Mouse (Mus musculus) lung, embryonic 15.5 days (tissue): Measurements from ENCODE around the gene Cnnm2. TPM values are rescaled to one million over a fixed set of nuclear protein-coding genes. Genes with fewer than 3 reads are reported as not detected.
"Not testable (repeated sequence)": the region's sequence is repeated elsewhere in the genome, so short reads cannot be mapped to it uniquely, and the experiment has no call there.

Experiments
- ATAC-seq: fragments of 200-750 bp; cut with Nextera tagmentation; 2 replicates; pipeline ENCODE4 v1.8.0; 2017; ENCODE audit warnings: moderate number of reproducible peaks, borderline replicate concordance; ENCODE audit not compliant: low FRiP score, low TSS enrichment; ENCODE audit errors: extremely low read depth
- H3K27ac ChIP-seq: fragments of 300-500 bp; sonication (generic); 2 replicates; pipeline ENCODE4 v1.5.1; 2015; ENCODE audit warnings: moderate library complexity, mild to moderate bottlenecking, inconsistent platforms
- H3K27me3 ChIP-seq: fragments of 300-500 bp; sonication (generic); 2 replicates; pipeline ENCODE4 v1.6.1; 2015; ENCODE audit warnings: inconsistent platforms
- H3K36me3 ChIP-seq: fragments of 300-500 bp; sonication (generic); 2 replicates; pipeline ENCODE4 v1.6.1; 2015; ENCODE audit warnings: inconsistent platforms
- H3K4me1 ChIP-seq: fragments of 300-500 bp; sonication (generic); 2 replicates; pipeline ENCODE4 v1.6.1; 2015; ENCODE audit warnings: inconsistent platforms
- H3K4me2 ChIP-seq: fragments of 300-500 bp; sonication (generic); 2 replicates; pipeline ENCODE4 v1.6.1; 2015; ENCODE audit warnings: inconsistent platforms, mild to moderate bottlenecking, moderate library complexity
- H3K4me3 ChIP-seq: fragments of 300-500 bp; sonication (generic); 2 replicates; pipeline ENCODE4 v1.5.1; 2015; ENCODE audit warnings: mild to moderate bottlenecking, inconsistent platforms
- H3K9ac ChIP-seq: fragments of 300-500 bp; sonication (generic); 2 replicates; pipeline ENCODE4 v1.6.1; 2015; ENCODE audit warnings: inconsistent platforms
- H3K9me3 ChIP-seq: fragments of 300-500 bp; sonication (generic); 2 replicates; pipeline ENCODE4 v1.6.1; 2016; ENCODE audit warnings: inconsistent platforms
- WGBS: fragments of 180-500 bp; shearing (Covaris S2); methylation state at CpG from one replicate; pipeline ENCODE4 v1.1.7; 2015; 5-methylcytosine and 5-hydroxymethylcytosine counted together
- polyA plus RNA-seq: library from polyadenylated mRNA; unstranded; fragments of >200 nt; fragmentation: Nextera tagmentation; extraction: Ambion mirVana; gene quantifications from 2 replicates; pipeline ENCODE4 v1.2.1, GENCODE M21; 2015

Gene Cnnm2
- 3.3 and 3.5 TPM in 2 replicates for polyA plus RNA-seq

DNA sequence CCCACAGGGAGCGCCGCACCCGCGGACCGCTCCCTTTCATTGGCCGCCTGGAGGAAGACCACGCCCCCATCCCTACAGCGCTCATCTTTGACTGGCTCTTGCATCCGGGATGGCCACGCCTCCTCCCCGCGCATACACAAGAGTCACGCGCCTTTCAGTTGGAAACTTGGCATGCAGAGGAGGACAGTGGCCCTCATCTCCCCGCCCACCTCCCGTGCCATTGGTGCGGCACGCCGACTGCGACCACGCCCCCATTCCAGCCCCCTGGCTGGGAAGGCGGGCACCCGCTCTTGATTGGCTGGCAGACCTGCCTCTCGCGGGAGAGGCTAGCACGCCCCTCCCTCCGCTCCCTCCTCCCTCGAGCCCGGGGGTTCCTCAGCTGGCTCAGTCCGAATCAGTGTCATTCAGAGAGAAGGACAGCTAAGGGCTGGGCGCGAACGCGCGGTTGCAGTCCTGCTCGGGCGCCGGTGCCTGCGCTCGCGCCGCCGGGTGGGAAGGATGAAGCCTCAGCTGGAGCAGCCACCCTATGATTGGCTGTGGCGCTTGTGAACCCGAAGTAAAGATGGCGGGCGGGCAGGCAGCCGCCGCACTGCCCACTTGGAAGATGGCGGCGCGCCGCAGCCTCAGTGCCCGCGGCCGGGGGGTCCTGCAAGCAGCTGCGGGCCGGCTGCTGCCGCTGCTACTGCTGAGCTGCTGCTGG lies at the start of gene Cnnm2:
TSS of gene Cnnm2 (plus strand) at position 350 of the 700 bp plus-strand sequence.
- H3K4me1 ChIP-seq, result peaks cover 18% of the 10 kb centered on the region
- H3K27me3 ChIP-seq, result peaks cover 33% of the 10 kb centered on the region
- ATAC-seq, result peak; percentile 96
- no peaks in the 10 kb centered on the region for H3K36me3 ChIP-seq
- peak within 1 kb of the TSS; percentile 88 for H3K4me3 ChIP-seq
- no peak within 1 kb of the TSS for H3K27ac ChIP-seq
- H3K4me2 ChIP-seq, result peak within 1 kb of the TSS; percentile 97
- peak within 1 kb of the TSS; percentile 67 for H3K9ac ChIP-seq
- H3K9me3 ChIP-seq, result no peaks in the 10 kb centered on the region
- 0% methylated on average over 59 of the region's 59 CpGs for WGBS

- ATAC-seq, result no peak
- Histone ChIP-seq H3K4me3 (no peak overlapping the region), H3K27me3 (no peaks in the 10 kb centered on the region), H3K36me3 (peaks cover 5% of the 10 kb centered on the region; the same call in 1 of the 2 replicates), H3K4me2 (no peak overlapping the region), H3K9ac (no peak overlapping the region), H3K27ac (no peak overlapping the region), H3K9me3 (no peaks in the 10 kb centered on the region; the same call in 1 of the 2 replicates), H3K4me1 (no peaks in the 10 kb centered on the region)
- WGBS, result 67% methylated on average over 8 of the region's 8 CpGs
Measured at GRCm38 (mm10) chr19:46714234-46714633, 47.2 kb upstream of the Cnnm2 start.

DNA sequence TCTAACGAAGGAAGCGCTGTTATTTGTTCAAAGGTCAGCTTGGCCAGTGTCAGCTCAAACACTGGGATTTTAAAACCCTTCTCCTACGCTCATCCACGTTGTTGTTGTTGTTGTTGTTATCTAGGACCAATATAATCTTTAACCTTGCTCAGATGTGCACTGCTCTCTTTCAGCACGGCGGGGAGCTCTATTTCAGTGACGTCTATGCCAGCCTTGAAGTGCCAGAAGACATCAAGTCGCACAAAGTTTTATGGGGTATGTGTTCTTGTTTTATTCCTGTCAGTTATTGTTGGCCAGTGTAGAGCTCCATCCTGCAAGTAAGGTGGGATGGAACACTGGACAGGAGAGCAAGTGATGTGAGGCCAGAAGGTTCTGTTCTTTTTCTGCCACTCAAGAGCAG lies 46.4 kb upstream of the Cnnm2 start:
- peaks cover 5% of the 10 kb centered on the region; the same call in 1 of the 2 replicates for H3K36me3 ChIP-seq
- no peaks in the 10 kb centered on the region for H3K4me1 ChIP-seq
- no peaks in the 10 kb centered on the region; the same call in 1 of the 2 replicates for H3K9me3 ChIP-seq
- no peaks in the 10 kb centered on the region for H3K27me3 ChIP-seq
- H3K9ac ChIP-seq, result no peak overlapping the region
- no peak for ATAC-seq
- H3K4me2 ChIP-seq, result no peak overlapping the region
- WGBS, result 86% methylated on average over 8 of the region's 8 CpGs
- no peak overlapping the region for H3K27ac ChIP-seq
- H3K4me3 ChIP-seq, result no peak overlapping the region

- Histone ChIP-seq H3K27me3 (no peaks in the 10 kb centered on the region), H3K9ac (no peak overlapping the region), H3K4me3 (no peak overlapping the region), H3K9me3 (no peaks in the 10 kb centered on the region; the same call in 1 of the 2 replicates), H3K4me1 (no peaks in the 10 kb centered on the region), H3K27ac (no peak overlapping the region), H3K4me2 (no peak overlapping the region), H3K36me3 (peaks cover 5% of the 10 kb centered on the region; the same call in 1 of the 2 replicates)
- 77% methylated on average over 4 of the region's 4 CpGs for WGBS
- ATAC-seq, result no peak
Measured at GRCm38 (mm10) chr19:46718150-46718549, 43.2 kb upstream of the Cnnm2 start.

DNA sequence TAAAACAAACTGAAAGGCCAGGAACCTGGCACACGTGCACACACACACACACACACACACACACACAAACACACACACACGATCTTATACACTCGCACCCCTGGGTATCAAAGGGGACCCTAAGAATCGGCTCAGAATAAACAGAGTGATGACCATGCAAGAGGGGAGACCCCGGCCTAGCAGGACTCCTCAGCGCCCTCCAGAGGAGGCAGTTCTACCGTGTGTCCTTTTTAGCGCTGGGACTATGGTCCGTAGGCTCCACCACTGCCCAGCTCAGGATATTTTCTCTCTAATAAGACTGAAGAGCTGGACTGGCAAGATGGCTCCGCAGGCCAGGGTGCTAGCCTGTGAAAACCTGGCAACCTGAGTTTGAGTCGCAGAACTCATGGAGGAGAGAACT lies 37.0 kb upstream of the Cnnm2 start:
- Histone ChIP-seq H3K27ac (no peak overlapping the region), H3K4me2 (no peak overlapping the region), H3K9ac (no peak overlapping the region), H3K36me3 (no peaks in the 10 kb centered on the region), H3K4me3 (no peak overlapping the region), H3K27me3 (no peaks in the 10 kb centered on the region), H3K9me3 (no peaks in the 10 kb centered on the region), H3K4me1 (no peaks in the 10 kb centered on the region)
- no peak for ATAC-seq
- WGBS, result 59% methylated on average over 11 of the region's 11 CpGs

- Histone ChIP-seq H3K4me3 (no peak overlapping the region), H3K27ac (no peak overlapping the region), H3K4me1 (no peaks in the 10 kb centered on the region), H3K9ac (no peak overlapping the region), H3K4me2 (no peak overlapping the region), H3K36me3 (no peaks in the 10 kb centered on the region), H3K27me3 (no peaks in the 10 kb centered on the region), H3K9me3 (no peaks in the 10 kb centered on the region)
- WGBS, result 93% methylated on average over 8 of the region's 8 CpGs
- ATAC-seq, result no peak
Measured at GRCm38 (mm10) chr19:46726142-46726541, 35.3 kb upstream of the Cnnm2 start.

DNA sequence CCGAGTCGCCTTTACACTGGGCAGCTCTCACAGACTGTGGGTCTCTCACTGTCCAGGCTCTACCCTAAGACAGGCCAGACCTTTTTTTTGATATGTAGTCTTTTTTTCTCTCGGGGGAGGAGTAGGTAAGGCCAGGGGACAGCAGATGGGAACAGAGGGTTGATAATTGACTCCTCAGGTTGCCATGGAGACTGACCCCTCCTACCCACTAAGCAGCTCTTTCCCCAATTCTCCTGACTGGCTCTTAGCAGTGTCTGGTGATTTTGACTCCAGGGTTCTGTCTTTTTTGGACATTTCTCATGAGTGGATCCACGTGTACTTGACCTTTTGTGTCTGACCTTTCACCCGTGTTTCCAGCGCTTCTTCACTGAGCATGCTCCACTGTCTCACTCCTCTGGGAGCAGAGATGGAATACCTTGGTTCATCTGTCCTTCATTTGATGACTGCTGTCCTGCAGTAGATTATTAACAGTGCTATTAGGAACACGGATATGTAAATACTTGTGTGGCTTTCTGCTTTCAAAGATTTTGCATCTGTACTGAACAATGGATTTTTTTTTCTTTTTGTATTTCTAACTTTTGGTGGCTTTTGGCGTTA lies 34.2 kb upstream of the Cnnm2 start:
- no peak overlapping the region for H3K4me3 ChIP-seq
- 51% methylated on average over 8 of the region's 8 CpGs for WGBS
- no peak overlapping the region for H3K4me2 ChIP-seq
- H3K9me3 ChIP-seq, result no peaks in the 10 kb centered on the region
- no peak overlapping the region for H3K9ac ChIP-seq
- ATAC-seq, result no peak
- no peak overlapping the region for H3K27ac ChIP-seq
- no peaks in the 10 kb centered on the region for H3K27me3 ChIP-seq
- no peaks in the 10 kb centered on the region for H3K36me3 ChIP-seq
- no peaks in the 10 kb centered on the region for H3K4me1 ChIP-seq

DNA sequence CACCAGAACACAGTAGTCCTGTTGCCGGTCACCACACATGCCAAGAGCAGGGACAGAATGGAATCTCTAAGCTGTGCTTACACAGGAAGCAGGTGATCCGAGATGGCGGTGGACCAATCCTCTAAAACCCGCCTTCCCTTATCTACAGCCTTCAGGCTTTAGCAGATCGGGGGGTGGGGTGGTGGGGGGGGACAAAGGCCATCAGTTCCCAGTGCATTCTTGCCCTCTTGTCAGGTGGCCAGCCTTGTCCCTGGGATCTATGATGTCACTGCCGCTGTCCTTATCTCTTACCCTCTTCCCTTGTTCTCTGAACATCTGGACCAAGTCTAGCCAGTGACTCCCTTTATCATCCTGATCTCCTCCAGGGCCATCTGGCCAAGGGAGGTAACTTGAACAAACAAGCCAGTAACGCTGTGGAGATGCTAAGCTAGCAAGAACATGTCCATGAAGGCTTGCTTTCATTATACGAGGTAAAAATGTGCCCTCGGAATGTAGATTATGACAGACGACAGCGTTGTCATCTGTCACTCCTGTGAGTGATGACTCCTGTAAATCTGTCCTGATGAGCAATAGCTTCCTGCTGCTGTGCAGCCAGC lies 33.4 kb upstream of the Cnnm2 start:
- H3K4me3 ChIP-seq, result no peak overlapping the region
- no peak overlapping the region for H3K27ac ChIP-seq
- WGBS, result 34% methylated on average over 11 of the region's 11 CpGs
- no peak overlapping the region for H3K4me2 ChIP-seq
- no peaks in the 10 kb centered on the region for H3K4me1 ChIP-seq
- ATAC-seq, result no peak
- H3K9me3 ChIP-seq, result no peaks in the 10 kb centered on the region
- no peaks in the 10 kb centered on the region for H3K36me3 ChIP-seq
- no peak overlapping the region for H3K9ac ChIP-seq
- no peaks in the 10 kb centered on the region for H3K27me3 ChIP-seq

DNA sequence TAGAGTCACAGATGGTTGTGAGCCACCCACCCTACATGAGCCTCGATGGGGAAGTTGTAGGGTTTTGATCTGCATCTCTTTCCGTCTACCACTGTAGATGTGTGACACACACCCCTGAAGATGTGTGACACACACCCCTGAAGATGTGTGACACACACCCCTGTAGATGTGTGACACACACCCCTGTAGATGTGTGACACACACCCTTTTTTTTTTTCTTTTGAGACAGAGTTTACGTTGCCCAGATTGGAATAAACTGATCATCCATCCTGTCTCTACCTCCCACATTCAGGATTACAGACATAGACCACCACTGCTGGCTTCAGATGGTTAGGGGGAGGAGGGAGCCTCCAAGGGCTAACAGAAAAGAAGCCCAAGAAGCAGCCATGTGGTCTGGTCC lies 32.5 kb upstream of the Cnnm2 start:
- 71% methylated on average over 3 of the region's 3 CpGs for WGBS
- no peak for ATAC-seq
- H3K9ac ChIP-seq, result no peak overlapping the region
- H3K4me1 ChIP-seq, result no peaks in the 10 kb centered on the region
- H3K9me3 ChIP-seq, result no peaks in the 10 kb centered on the region
- H3K4me3 ChIP-seq, result no peak overlapping the region
- no peaks in the 10 kb centered on the region for H3K36me3 ChIP-seq
- no peaks in the 10 kb centered on the region for H3K27me3 ChIP-seq
- no peak overlapping the region for H3K27ac ChIP-seq
- H3K4me2 ChIP-seq, result no peak overlapping the region

- Histone ChIP-seq H3K9me3 (no peaks in the 10 kb centered on the region), H3K4me2 (no peak overlapping the region), H3K36me3 (no peaks in the 10 kb centered on the region), H3K9ac (no peak overlapping the region), H3K27me3 (no peaks in the 10 kb centered on the region), H3K27ac (no peak overlapping the region), H3K4me1 (no peaks in the 10 kb centered on the region), H3K4me3 (no peak overlapping the region)
- no peak for ATAC-seq
- WGBS, result 80% methylated on average over 10 of the region's 10 CpGs
Measured at GRCm38 (mm10) chr19:46731351-46731750, 30.0 kb upstream of the Cnnm2 start.

GRCm38 (mm10) chr19:46732673-46733072 lies 28.7 kb upstream of the Cnnm2 start:
- not testable (repeated sequence) for H3K4me2 ChIP-seq, H3K9ac ChIP-seq, H3K4me3 ChIP-seq, H3K27ac ChIP-seq, ATAC-seq, H3K36me3 ChIP-seq, H3K4me1 ChIP-seq, H3K27me3 ChIP-seq, H3K9me3 ChIP-seq
- 87% methylated on average over 5 of the region's 5 CpGs for WGBS

DNA sequence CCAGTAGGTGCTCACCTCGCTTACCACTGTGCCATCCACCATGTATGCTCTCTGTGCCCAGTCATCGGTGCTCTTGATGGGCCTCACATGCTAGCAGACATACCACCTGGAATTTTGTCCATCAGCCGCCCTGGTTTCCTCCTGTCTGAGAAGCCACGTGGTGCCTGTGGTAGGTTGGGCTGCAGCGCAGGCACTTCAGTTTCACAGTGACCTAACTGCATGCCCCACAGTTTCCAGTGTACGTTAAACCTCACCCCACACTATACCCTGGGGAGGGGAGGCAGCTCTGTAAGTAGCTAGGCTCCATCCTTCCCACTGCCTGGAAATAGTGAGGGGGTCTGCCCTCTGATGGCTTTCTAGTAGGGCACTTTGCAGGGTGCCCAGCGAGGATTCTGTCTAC lies 27.8 kb upstream of the Cnnm2 start:
- H3K36me3 ChIP-seq, result no peaks in the 10 kb centered on the region
- H3K4me1 ChIP-seq, result no peaks in the 10 kb centered on the region
- H3K27me3 ChIP-seq, result no peaks in the 10 kb centered on the region
- no peak for ATAC-seq
- no peak overlapping the region for H3K4me2 ChIP-seq
- H3K4me3 ChIP-seq, result no peak overlapping the region
- no peak overlapping the region for H3K9ac ChIP-seq
- H3K27ac ChIP-seq, result no peak overlapping the region
- 82% methylated on average over 7 of the region's 7 CpGs for WGBS
- no peaks in the 10 kb centered on the region for H3K9me3 ChIP-seq
